In the genomic region with DNA sequence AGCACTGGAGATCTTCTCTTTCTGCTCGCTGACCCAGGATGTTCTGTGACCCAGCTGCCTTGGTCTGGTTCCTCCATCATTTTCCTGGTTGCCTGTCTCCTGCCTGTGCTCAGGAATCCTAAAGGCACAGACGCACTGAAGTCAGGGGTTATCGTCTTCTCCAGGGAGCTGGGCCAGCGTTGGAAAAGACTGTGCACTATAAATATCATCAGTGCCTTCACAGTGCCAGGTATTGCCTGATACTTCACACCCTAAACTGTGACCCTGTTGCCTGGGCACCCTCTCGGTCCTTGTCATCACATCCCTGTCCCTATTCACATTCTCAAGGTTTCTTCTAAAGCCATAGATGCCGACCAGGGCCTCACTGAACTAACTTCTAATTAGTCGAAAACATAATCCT, we compare ENCODE assay signal across 20 mouse cellular contexts. TPM values are rescaled to one million over a fixed set of nuclear protein-coding genes. Genes with fewer than 3 reads are reported as not detected.
A peak's percentile ranks its signal among the peaks of the same experiment; 100 is the strongest.
DNase-seq lines count a peak whose midpoint lies in the region; ATAC-seq and TF ChIP-seq lines count a peak whose summit lies in the region.
"Had no signal": no experiment of that assay in that cellular context is flagged by ENCODE, and none has a peak within 500 bp of the region (broad histone marks: within the 10 kb centered on the region; RNA-seq: fewer than 3 reads in every experiment).

No protein-coding gene starts in this region.

- H3K9ac ChIP-seq in kidney, embryonic 15.5 days = no peak overlapping the region
- no peak overlapping the region for H3K9ac ChIP-seq in lung, embryonic 15.5 days
- no peak overlapping the region for H3K9ac ChIP-seq in lung, postnatal 0 days (replicated peaks; ENCODE audit: low read depth)
- H3K9ac ChIP-seq: embryonic facial prominence, embryonic 12.5 days; forebrain, embryonic 15.5 days; hindbrain, embryonic 13.5 days had no signal

- H3K36me3 ChIP-seq in kidney, embryonic 15.5 days = peaks cover 43% of the 10 kb centered on the region
- H3K36me3 ChIP-seq in lung, embryonic 15.5 days = peaks cover 55% of the 10 kb centered on the region
- peaks cover 18% of the 10 kb centered on the region for H3K36me3 ChIP-seq in lung, postnatal 0 days (ENCODE audit: insufficient read depth, low read length)
- H3K36me3 ChIP-seq: forebrain, embryonic 15.5 days; hindbrain, embryonic 13.5 days had no signal

- no peaks in the 10 kb centered on the region for H3K9me3 ChIP-seq in kidney, embryonic 15.5 days (replicated peaks)
- no peaks in the 10 kb centered on the region for H3K9me3 ChIP-seq in lung, embryonic 15.5 days
- H3K9me3 ChIP-seq in lung, postnatal 0 days (ENCODE audit: low read length) = no peaks in the 10 kb centered on the region
- H3K9me3 ChIP-seq: embryonic facial prominence, embryonic 12.5 days; forebrain, embryonic 15.5 days; hindbrain, embryonic 13.5 days had no signal

- H3K27ac ChIP-seq in kidney, embryonic 15.5 days = peak overlapping the region; percentile 70
- peak overlapping the region; percentile 82 for H3K27ac ChIP-seq in lung, embryonic 15.5 days
- H3K27ac ChIP-seq in lung, postnatal 0 days (ENCODE audit: low read length) = no peak overlapping the region
- H3K27ac ChIP-seq: embryonic facial prominence, embryonic 12.5 days; forebrain, embryonic 15.5 days; heart, adult 2 months; hindbrain, embryonic 13.5 days; hindbrain, postnatal 0 days had no signal

- DNase-seq in gastrocnemius, adult 8-10 months (ENCODE audit: low spot score in 2 of 2) = peak; percentile 42 to 66
- DNase-seq in gastrocnemius, postnatal 36 days = no peak
- no peak for DNase-seq in kidney, postnatal 36 days
- no peak for DNase-seq in lung, postnatal 0 days (ENCODE audit: low spot score)
- DNase-seq in skeletal muscle tissue, adult 2 months (ENCODE audit: low read depth, low spot score) = peak; percentile 72
- DNase-seq: adrenal gland, postnatal 14 days; cerebellum, adult 11-12 months; cerebellum, adult 9-10 months; cerebellum, postnatal 25 days had no signal

- WGBS in kidney, embryonic 15.5 days = 82% methylated on average over 7 of the region's 7 CpGs
- WGBS in lung, embryonic 15.5 days = 71% methylated on average over 7 of the region's 7 CpGs
- 76% methylated on average over 7 of the region's 7 CpGs for WGBS in lung, postnatal 0 days

- intact Hi-C loops in gastrocnemius, postnatal 36 days (cut with DNase I) = no loop called here

- H3K27me3 ChIP-seq in kidney, embryonic 15.5 days = no peaks in the 10 kb centered on the region
- no peaks in the 10 kb centered on the region for H3K27me3 ChIP-seq in lung, embryonic 15.5 days
- no peaks in the 10 kb centered on the region for H3K27me3 ChIP-seq in lung, postnatal 0 days (replicated peaks; ENCODE audit: insufficient read depth, low read length)
- H3K27me3 ChIP-seq: CH12.LX; embryonic facial prominence, embryonic 12.5 days; forebrain, embryonic 15.5 days; hindbrain, embryonic 13.5 days; Patski had no signal

- TF ChIP-seq EP300 in lung, postnatal 0 days (IDR thresholded peaks at IDR 0.05) = no peak

- H3K4me1 ChIP-seq in kidney, embryonic 15.5 days = peaks cover 30% of the 10 kb centered on the region
- H3K4me1 ChIP-seq in lung, embryonic 15.5 days = peaks cover 45% of the 10 kb centered on the region
- peaks cover 2% of the 10 kb centered on the region; the same call in 1 of the 2 replicates for H3K4me1 ChIP-seq in lung, postnatal 0 days (ENCODE audit: insufficient read depth, low read depth, low read length)
- H3K4me1 ChIP-seq: hindbrain, embryonic 13.5 days had no signal

- H3K4me2 ChIP-seq in kidney, embryonic 15.5 days = no peak overlapping the region
- no peak overlapping the region for H3K4me2 ChIP-seq in lung, embryonic 15.5 days
- H3K4me2 ChIP-seq in lung, postnatal 0 days (replicated peaks; ENCODE audit: low read depth, low read length) = no peak overlapping the region
- H3K4me2 ChIP-seq: embryonic facial prominence, embryonic 12.5 days; forebrain, embryonic 15.5 days; heart, embryonic 11.5 days; hindbrain, embryonic 13.5 days had no signal

- no peak for ATAC-seq in kidney, embryonic 15.5 days (replicated peaks; ENCODE audit: low FRiP score)
- ATAC-seq in lung, embryonic 15.5 days (ENCODE audit: borderline replicate concordance, extremely low read depth, low FRiP score, low TSS enrichment) = no peak
- ATAC-seq in lung, postnatal 0 days = no peak
- ATAC-seq: activated CD4-positive, CD25-positive, alpha-beta regulatory T cell, adult 4 months; forebrain, embryonic 15.5 days; hindbrain, postnatal 0 days; Patski had no signal

- TF ChIP-seq CTCF in lung, postnatal 0 days (IDR thresholded peaks at IDR 0.05) = no peak

- no peak overlapping the region for H3K4me3 ChIP-seq in kidney, embryonic 15.5 days (replicated peaks)
- no peak overlapping the region for H3K4me3 ChIP-seq in lung, embryonic 15.5 days
- H3K4me3 ChIP-seq in lung, postnatal 0 days (ENCODE audit: low read depth, low read length) = no peak overlapping the region
- H3K4me3 ChIP-seq: embryonic facial prominence, embryonic 12.5 days; forebrain, embryonic 15.5 days; heart, adult 2 months; hindbrain, embryonic 13.5 days had no signal

RNA-seq across cellular contexts. Expression of a gene that starts 55.2 kb away (rescaled TPM):
- total RNA-seq in gastrocnemius, adult 8-10 months (2022) = 10 to 100 TPM; 15.0 to 17.6 (median 17.2) TPM
- total RNA-seq in gastrocnemius, postnatal 36 days (2021) = 10 to 100 TPM; 17.7 to 18.6 TPM
- polyA plus RNA-seq in kidney, embryonic 15.5 days (2015; fragmentation: Nextera tagmentation; extraction: Ambion mirVana) = 30.8 and 31.5 TPM in 2 replicates
- 51.4 and 53.1 TPM in 2 replicates for polyA plus RNA-seq in lung, embryonic 15.5 days (2015; fragmentation: Nextera tagmentation; extraction: Ambion mirVana)
- 62.2 and 68.0 TPM in 2 replicates for polyA plus RNA-seq in lung, postnatal 0 days (2015; fragmentation: Nextera tagmentation; extraction: Ambion mirVana)

Comparison
In these comparisons a context has a peak if more than half of its experiments do, and no peak if none do; other contexts are left out.
1. DNase-seq: peak in gastrocnemius, adult 8-10 months (2 of 2) and skeletal muscle tissue, adult 2 months (single experiment); none in gastrocnemius, postnatal 36 days (0 of 2), kidney, postnatal 36 days (0 of 2) and lung, postnatal 0 days (single experiment).